Mouse (Mus musculus) spleen, adult 2 months (tissue): ENCODE results near the gene Slc41a3.

Experiments used
- CTCF ChIP-seq: fragments of 200-500 bp; IDR thresholded peaks from 2 replicates; pipeline ENCODE4 v1.5.1; 2011; ENCODE audit warnings: mild to moderate bottlenecking, inconsistent platforms; ENCODE audit not compliant: insufficient read depth, insufficient read length, insufficient replicate concordance; ENCODE audit errors: extremely low read depth
- POLR2A ChIP-seq: fragments of 200-500 bp; IDR thresholded peaks from 2 replicates; pipeline ENCODE4 v1.6.1; 2011; ENCODE audit warnings: low read depth, low read length, inconsistent platforms

DNA sequence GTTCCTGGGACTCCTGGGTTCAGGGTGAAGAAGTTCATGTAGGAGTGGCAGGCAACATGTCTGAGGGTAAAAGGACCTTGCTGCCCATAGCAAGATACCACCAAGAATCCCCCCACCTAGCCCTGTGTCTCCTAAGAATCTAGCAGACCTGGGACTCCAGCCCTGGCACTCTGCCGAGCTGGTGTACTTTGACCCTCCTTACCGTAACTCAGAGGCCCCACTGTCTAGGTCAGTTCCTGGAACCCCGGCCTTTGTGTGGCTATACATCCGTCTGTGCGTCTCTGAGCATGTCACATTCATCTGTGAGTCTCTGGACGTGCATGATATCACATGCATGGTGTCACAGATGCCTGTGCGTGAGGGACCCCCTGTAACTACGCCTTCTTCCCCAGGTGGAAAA is 34.1 kb upstream of the Slc41a3 start:
- TF ChIP-seq CTCF (no peak), POLR2A (no peak)
